Mouse (Mus musculus) ES-E14 (cell line): ENCODE measurements around the gene Otulin.

Experiments used
- CHD2 ChIP-seq: IDR thresholded peaks from 2 replicates; pipeline ENCODE4 v1.6.1; 2014; ENCODE audit warnings: mild to moderate bottlenecking, low read depth, low read length, inconsistent platforms
- MAFK ChIP-seq: IDR thresholded peaks from 2 replicates; pipeline ENCODE4 v1.6.1; 2014; ENCODE audit warnings: mild to moderate bottlenecking, low read depth, low read length, inconsistent platforms; ENCODE audit not compliant: insufficient read depth
- ZC3H11A ChIP-seq: IDR thresholded peaks from 2 replicates; pipeline ENCODE4 v1.6.1; 2012; ENCODE audit warnings: low read depth, mild to moderate bottlenecking, inconsistent platforms, low read length, borderline replicate concordance
- ZNF384 ChIP-seq: IDR thresholded peaks from 2 replicates; pipeline ENCODE4 v1.6.1; 2012; ENCODE audit warnings: low read depth, low read length, inconsistent platforms

DNA sequence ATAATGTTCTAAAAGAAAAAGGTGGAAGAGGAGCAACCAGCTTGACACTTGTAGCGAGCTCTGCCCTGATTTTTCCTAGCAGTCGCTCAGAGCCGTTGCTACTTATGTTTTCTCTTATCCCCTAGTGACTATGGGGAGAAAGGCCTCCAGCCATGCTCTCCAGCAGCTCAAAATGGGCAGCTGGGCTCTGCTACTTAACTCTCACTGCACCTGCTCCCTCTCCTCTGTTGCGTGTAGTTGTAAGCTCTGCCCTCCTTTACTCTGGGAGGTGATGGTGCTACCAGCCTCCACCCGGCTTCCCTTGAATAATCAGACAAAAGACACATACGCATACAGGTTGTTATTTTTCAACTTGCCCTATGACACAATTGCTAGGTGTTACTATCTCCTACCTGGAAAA is 62.1 kb downstream of the Otulin start:
- no peak for TF ChIP-seq ZC3H11A
- no peak for TF ChIP-seq MAFK
- no peak for TF ChIP-seq ZNF384
- TF ChIP-seq CHD2 = no peak
